Mouse (Mus musculus): ENCODE results near the gene Irs1. TPM values are rescaled to one million over a fixed set of nuclear protein-coding genes. Genes with fewer than 3 reads are reported as not detected.

Gene Irs1
- total and polyA plus RNA-seq, 3 experiments: not detected

- no peak for TF ChIP-seq USF1 (IDR thresholded peaks at IDR 0.05; ENCODE audit: low read depth, low read length)
- no peak for TF ChIP-seq NELFE (IDR thresholded peaks at IDR 0.05; ENCODE audit: low read depth, low read length)
- no peak for TF ChIP-seq GATA1 (IDR thresholded peaks at IDR 0.05; ENCODE audit: low read depth, low read length)
- TF ChIP-seq HCFC1 (IDR thresholded peaks at IDR 0.05; ENCODE audit: low read depth, low read length): no peak
- no peak for TF ChIP-seq JUND (IDR thresholded peaks at IDR 0.05; ENCODE audit: low read depth, low read length)
- no peak for TF ChIP-seq POLR2AphosphoS2 (IDR thresholded peaks at IDR 0.05; ENCODE audit: low read length)
- no peak for TF ChIP-seq TAL1 (IDR thresholded peaks at IDR 0.05; ENCODE audit: low read length)
- TF ChIP-seq CHD2 (IDR thresholded peaks at IDR 0.05; ENCODE audit: low read length): no peak
- TF ChIP-seq UBTF (IDR thresholded peaks at IDR 0.05; ENCODE audit: borderline replicate concordance, insufficient read depth, low read depth, low read length): no peak
- TF ChIP-seq CTCF (IDR thresholded peaks at IDR 0.05 in 2 of 3, conservative IDR thresholded peaks at IDR 0.05 in 1 of 3; ENCODE audit: control insufficient read depth in 1 of 3, insufficient read depth in 1 of 3, low read depth in 2 of 3, low read length in 3 of 3, poor library complexity in 1 of 3, severe bottlenecking in 1 of 3): no peak
- TF ChIP-seq SIN3A (IDR thresholded peaks at IDR 0.05; ENCODE audit: low read length): no peak
- no peak for DNase-seq (ENCODE audit: low read depth, low spot score)
- Histone ChIP-seq H3K4me3 (ENCODE audit: control insufficient read depth in 1 of 2, insufficient read depth in 1 of 2, low read depth in 2 of 2, low read length in 2 of 2) (no peak overlapping the region), H3K27ac (ENCODE audit: control insufficient read depth, low read depth, low read length) (no peak overlapping the region), H3K36me3 (ENCODE audit: control insufficient read depth in 1 of 2, insufficient read depth in 2 of 2, low read length in 2 of 2) (no peaks in the 10 kb centered on the region), H3K79me2 (ENCODE audit: control insufficient read depth, insufficient read depth, low read length, poor library complexity) (no peaks in the 10 kb centered on the region), H3K4me1 (ENCODE audit: control insufficient read depth in 1 of 2, insufficient read depth in 2 of 2, low read length in 2 of 2) (no peaks in the 10 kb centered on the region), H3K9me3 (replicated peaks; ENCODE audit: insufficient read depth, low read length) (no peaks in the 10 kb centered on the region), H3K9ac (ENCODE audit: control insufficient read depth, low read depth, low read length, poor library complexity, severe bottlenecking) (no peak overlapping the region), H3K27me3 (ENCODE audit: control insufficient read depth in 1 of 2, insufficient read depth in 2 of 2, low read length in 2 of 2) (no peaks in the 10 kb centered on the region)
These were observed 91.3 kb downstream of the Irs1 start for GRCm38 (mm10) chr1:82199918-82200317.

- Histone ChIP-seq H3K4me1 (ENCODE audit: control insufficient read depth in 1 of 2, insufficient read depth in 2 of 2, low read length in 2 of 2) (no peaks in the 10 kb centered on the region), H3K9ac (ENCODE audit: control insufficient read depth, low read depth, low read length, poor library complexity, severe bottlenecking) (no peak overlapping the region), H3K27me3 (ENCODE audit: control insufficient read depth in 1 of 2, insufficient read depth in 2 of 2, low read length in 2 of 2) (no peaks in the 10 kb centered on the region), H3K4me3 (ENCODE audit: control insufficient read depth in 1 of 2, insufficient read depth in 1 of 2, low read depth in 2 of 2, low read length in 2 of 2) (no peak overlapping the region), H3K36me3 (ENCODE audit: control insufficient read depth in 1 of 2, insufficient read depth in 2 of 2, low read length in 2 of 2) (no peaks in the 10 kb centered on the region), H3K79me2 (ENCODE audit: control insufficient read depth, insufficient read depth, low read length, poor library complexity) (no peaks in the 10 kb centered on the region), H3K9me3 (replicated peaks; ENCODE audit: insufficient read depth, low read length) (no peaks in the 10 kb centered on the region), H3K27ac (ENCODE audit: control insufficient read depth, low read depth, low read length) (no peak overlapping the region)
- no peak for DNase-seq (ENCODE audit: low read depth, low spot score)
- TF ChIP-seq EP300 (IDR thresholded peaks at IDR 0.05; ENCODE audit: low read depth in 1 of 2, low read length in 2 of 2) (no peak), MAFK (IDR thresholded peaks at IDR 0.05; ENCODE audit: borderline replicate concordance, low read depth, low read length) (no peak), MAZ (IDR thresholded peaks at IDR 0.05; ENCODE audit: low read depth, low read length) (no peak), SMC3 (IDR thresholded peaks at IDR 0.05; ENCODE audit: low read depth, low read length) (no peak), TAL1 (IDR thresholded peaks at IDR 0.05; ENCODE audit: low read length) (no peak), MYC (IDR thresholded peaks at IDR 0.05; ENCODE audit: low read depth, low read length) (no peak), JUND (IDR thresholded peaks at IDR 0.05; ENCODE audit: low read depth, low read length) (no peak), ZKSCAN1 (IDR thresholded peaks at IDR 0.05; ENCODE audit: low read depth, low read length) (no peak), CHD1 (IDR thresholded peaks at IDR 0.05; ENCODE audit: low read depth, low read length) (no peak)
These were observed 99.6 kb downstream of the Irs1 start for GRCm38 (mm10) chr1:82191579-82191978.

Data from MEL (cell line).